Mouse (Mus musculus): ENCODE data around the gene Ctnnbl1.

Gene Ctnnbl1

DNA sequence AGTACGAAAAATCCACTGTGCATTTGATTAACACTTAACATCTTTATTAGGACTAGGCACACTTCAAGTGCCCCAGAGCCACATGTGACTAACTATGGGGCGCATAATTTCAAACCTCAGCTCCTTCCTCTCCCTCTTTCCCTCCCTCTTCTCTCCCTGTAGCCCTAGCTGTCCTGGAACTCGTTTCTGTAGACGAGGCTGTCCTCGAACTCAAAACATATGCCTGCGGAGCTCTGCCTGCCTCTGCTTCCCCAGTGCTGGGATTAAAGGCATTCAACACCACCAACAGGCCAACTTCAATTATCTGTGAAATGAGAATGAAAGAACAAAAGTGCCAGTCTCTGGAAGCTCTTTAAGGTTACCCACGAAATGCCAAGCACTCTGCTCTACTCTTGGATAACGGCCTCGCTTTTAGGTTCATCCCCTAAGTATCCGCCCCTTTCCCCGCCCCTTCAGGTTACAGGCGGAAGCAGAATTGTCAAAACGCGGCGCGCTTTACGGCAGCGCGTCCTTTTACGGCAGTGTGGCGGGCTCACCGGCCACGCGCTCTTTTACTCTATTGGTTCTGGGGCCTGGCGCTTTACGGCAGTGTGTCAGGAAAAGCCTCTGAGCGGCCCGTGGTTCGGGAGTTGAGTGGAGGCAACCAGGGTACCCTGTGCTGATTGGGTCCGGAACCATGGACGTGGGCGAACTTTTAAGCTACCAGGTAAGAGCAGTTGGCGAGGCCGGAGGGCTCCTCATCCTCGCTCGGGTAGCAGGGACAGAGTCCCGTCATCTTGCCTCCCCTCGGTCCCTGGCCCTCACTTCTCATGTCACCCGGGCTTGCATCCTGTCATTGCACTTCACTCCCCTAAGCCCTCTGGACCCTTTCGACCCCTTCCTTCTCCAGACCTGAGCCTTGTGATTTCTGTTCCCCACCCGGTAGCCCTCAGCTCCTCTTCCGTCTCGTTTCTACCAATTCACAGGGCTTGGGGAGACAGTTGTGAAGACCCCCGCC, at the start of gene Ctnnbl1:
Gene Ctnnbl1, plus strand, starts transcription at position 548 of the 997 bp plus-strand sequence.
- DNase-seq, result peak; percentile 99

DNA sequence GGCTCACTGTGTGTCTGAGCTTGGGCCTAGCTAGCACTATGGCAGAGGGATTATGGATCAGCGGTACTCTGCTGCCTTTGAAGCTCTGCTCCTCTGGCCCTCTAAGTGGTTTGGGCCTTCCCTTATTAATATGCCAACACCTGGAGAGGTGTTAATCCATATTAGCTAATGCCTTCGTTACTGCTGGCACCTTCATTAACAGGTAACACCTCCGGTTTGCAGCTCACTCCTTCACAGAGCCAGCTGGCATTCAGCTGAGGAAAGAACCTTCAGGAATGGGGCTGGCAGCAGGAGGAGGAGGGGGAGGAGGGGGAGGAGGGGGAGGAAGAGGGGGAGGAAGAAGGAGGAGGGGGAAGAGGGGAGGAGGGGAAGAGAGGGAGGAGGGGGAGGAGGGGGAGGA, 49.7 kb upstream of the Ctnnbl1 start:
- no peak for DNase-seq

DNA sequence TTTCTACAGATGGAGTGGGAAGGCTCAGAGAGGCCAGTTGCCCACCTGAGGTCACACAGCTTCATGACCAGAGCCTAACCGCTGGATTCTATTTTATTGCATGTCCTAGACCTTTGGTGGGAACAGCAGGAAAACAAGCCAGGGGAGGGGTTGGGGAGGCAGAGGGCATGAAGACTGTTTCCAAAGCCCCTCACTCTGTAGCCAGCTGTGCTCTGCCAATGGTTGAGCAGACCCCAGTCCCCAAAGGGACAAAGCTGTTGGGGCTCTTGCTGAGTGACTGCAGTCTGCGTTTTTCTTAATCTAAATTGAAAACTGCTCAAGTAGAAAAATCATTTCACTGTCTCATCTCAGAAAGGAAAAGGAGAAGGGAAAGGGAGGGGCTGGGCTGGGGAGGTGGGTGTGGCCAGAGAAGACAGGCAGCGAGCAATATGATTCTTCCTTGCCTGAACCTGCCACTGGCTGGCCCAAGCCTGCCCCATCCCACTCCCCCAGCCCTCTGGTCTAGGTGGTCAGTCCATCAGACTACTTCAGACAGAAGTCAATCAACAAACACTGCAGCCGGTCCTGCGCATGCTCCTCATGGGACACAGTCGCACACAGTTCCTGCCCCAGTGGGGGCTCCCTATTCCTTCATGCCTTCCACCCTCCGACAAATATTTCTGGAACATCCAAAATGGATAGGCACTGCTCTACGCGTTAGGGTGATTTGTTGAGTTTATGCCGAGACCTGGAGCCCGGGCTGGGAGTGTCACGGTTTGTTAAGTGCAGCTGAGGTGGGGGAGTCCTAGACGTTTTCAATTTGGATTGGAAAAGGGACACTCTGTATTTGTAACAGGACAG, 45.7 kb upstream of the Ctnnbl1 start:
- DNase-seq, result no peak

DNA sequence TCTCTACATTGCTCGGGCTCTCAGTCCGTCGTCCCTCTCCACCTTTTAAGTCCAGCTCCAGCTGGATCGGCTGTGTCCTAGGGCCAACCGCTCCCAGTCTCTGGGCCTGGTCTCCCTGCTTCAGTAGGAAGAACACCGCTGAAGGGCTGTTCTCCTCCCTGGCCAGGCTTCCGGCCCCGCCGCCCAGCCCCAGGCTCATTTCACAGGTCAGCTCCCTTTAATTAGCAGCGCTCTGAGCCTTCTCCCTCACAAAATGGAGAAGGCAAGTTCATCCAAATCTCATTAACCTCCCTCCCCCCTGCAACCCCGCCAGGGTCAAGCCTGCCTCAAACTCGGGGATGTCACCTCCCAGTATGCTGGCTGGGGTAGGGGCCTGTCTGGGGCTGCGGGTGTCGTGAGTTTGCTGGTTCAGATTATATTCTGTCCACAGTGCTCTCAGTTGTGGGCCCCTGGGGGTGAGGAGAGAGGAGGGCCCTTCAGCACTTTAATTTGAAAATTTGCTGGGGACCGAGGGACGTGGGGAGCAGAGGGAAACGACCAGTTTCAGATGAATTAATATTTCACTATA, 44.8 kb upstream of the Ctnnbl1 start:
- no peak for DNase-seq

DNA sequence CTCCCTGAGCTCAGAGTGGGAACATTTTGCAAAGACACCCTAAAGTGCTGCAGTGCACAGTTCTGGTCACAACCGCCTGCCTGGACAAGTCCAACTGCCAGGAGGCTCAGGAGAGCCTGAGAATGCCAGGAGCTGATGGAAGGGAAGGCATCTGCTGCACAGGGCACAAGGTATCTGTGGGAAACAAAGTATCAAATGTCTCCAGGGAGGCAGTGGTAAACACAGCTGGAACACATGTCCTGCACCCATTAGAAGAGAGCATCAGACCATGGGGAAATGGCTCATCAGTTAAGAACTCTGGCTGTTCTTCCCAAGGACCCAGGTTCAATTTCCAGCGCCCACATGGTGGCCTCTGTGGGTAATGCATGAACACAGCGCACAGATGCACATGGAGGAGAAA, 43.6 kb upstream of the Ctnnbl1 start:
- no peak for DNase-seq

DNA sequence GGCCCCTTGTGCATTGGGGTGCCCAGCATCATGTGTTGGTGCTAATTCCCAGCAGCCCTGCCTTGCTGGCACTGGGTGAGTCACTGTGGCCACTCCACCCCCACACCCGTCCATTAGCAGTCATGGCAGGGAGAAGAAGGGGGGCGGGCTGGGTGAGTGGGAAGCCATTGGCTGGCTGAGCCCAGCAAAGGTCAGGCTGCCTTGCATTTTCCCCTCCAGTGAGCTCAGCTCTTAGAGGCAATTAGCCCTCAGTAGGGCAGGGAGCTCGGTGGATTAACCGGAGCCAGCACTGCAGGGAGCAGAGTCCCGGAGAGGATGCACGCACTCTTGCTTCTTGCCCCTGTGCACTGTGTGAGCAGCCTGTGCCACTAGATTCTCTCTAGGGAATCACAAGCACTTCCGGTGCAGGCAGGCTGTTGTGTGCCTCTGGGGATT, 40.9 kb upstream of the Ctnnbl1 start:
- DNase-seq, result no peak

DNA sequence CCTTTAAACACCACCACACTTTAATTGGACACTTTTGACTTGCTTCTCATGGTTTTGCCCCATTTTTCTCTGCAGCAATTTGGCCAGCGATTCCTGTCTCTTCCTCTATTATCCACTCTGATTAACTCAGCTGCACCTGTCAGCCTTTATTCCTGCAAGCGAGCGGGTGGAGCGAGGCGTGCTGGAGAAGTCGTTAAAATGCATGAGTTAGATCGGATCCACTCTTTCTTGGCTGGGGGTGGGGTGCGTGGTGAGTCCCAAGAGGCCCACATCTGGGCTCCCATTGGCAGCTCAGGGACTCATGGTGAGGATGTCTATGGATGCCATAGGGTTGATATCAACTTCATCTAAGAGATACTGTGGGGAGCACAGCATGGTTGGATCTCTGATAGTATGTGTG, 34.0 kb upstream of the Ctnnbl1 start:
- DNase-seq, result no peak

DNA sequence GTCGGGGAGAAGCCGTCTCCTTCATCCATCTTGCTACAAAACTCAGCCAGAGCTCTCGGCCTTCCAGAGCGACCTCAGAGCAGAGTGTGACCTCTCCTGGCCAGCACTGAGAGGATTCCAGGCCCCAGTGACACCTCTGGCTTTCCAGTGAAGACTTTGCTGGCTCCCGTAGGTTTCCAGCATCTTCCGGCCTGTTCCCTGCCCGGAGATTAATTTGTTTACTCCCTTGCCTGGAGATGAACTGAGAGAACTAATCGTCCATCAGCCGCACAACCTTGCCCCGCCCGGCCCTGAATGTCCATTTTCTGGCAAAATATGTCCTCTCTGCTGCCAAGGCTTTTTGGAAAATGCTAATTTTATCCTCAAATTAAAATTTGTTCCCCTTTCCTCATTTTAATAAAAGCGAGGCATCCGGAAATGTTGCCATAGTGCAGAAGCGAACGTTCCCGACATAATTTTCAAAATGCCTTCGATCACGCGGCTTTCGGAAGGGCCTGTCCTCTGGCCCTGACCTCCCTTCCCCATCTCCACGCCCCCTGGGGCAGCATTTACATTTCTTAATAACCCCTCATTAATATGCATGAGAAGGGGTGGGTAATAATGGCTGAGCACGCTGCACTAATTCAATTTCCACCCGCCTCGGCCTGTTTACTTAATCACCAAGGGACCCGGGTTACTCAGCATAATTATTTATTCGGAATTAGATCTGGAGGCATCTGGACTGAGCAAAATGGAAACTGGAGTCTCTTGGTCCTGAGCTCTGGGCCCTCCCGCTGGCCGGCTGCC, 32.0 kb upstream of the Ctnnbl1 start:
- peak; percentile 37 for DNase-seq

DNA sequence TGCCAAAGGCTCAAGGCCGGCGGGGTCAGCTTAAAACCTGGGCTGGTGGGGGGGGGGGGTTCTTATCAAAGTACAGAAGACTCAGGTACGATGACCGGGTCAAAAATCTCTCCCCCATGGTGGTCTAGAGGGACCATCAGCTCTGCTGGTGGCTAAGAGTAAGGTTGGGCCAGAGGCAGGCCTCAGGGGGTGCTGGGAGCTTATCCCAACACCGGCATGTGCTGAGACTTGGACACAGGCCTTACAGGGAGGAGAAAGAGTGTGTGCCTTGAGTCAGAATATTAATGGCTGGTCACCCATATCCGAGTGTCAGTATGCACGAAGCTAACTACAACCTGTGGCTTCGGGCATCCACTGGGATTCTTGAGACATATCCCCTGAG, 31.4 kb upstream of the Ctnnbl1 start:
- DNase-seq, result no peak

DNA sequence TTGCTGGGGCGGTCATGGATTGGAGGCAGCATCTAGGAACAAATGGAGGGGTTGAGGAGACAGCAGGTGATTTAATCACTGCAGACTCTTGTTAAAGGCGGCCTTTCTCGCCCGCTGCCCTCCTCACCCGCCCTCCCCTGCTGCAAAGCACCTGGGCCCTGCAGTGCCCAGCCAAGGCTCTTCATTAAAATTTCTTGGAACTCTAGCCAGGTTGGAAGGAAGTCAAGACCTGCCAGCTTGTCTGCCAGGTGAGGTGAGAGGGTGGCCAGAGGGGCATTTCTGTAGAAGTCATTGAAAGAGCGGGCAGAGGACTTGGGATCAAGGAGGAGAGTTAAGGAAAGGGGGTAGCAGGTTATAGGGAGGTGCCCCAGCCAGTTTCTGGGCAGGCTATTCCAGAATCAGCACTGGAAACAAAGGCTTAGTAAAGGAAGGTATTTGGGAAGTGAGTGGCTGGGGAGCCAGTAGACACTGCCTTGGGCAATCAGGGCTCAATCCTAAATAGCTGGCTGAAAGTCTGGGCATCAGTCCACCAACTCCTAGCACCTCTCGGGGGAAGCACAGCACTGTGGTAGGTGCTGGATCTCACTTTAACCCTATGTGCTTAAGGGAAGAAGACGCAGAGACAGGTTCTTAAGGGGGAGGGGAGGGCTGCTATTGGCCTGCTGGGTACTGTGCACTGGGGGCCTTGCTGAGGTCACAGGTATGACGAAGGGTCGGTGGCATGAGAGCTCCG, 29.8 kb upstream of the Ctnnbl1 start:
- DNase-seq, result no peak

DNA sequence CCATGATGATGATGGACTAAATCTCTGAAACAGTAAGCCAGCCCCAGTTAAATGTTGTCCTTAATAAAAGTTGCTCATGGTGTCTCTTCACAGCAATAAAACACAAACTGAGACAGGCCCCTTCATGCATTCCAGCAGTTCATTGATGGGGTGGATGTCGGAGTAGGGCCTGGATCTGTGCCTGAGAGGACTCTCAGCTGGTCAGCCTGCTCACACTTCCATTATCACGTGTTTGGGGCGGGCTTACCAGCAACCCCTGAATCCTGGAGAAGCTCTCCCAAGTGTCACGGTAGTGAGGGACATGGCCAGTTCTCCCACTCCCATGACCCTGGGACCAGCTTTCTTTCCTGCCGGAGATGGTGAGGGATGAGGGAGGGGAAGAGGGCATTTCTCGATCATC, 24.5 kb upstream of the Ctnnbl1 start:
- DNase-seq, result peak; percentile 24

DNA sequence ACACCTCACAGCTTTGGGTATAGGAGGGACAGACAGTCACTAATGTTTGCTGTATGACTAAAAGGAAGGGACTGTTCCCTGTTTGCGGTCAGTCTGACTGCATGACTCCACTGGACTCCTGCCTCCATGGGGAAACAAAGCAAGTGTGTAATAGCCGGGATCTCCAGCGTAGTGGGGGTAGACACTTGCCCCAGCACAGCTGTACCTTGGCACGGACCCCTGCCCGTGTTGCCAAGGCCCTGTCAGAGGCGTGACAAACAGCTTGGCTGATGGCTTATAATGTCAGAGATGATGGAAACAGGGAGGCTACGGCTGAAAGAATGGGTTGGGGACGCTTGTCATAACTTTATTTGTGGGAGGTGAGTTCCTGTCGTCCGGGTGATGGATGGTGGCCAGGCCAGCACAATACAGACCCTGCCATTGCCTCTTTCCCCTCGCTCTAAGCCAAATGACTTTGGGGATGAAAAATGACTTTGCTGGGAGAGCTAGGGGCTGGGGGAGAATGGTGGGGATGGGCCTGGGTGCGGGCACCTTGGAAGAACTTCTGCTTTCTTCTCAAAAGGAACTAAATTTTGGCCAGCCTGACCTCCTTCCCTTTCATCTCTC, 21.5 kb upstream of the Ctnnbl1 start:
- DNase-seq, result peak; percentile 77

DNA sequence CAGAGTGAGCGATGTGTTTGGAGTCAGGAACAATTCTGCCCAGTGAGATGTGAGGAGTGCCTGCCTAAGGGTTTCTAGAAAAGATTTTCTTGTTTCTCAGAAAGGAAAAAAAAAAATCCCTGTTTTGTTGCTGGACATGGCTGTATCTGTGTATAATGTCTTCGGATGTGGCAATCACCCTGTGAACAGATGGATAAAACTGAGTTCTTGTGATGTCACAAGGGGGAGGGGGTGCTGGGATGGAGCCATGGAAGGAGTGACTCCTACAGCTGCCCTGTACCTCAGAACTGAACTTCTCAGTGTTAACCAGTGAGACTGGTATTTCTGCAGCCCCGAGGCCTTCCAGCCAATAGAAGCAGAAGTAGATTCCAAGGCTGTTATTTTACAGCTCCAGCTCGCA, 18.8 kb upstream of the Ctnnbl1 start:
- DNase-seq, result no peak

DNA sequence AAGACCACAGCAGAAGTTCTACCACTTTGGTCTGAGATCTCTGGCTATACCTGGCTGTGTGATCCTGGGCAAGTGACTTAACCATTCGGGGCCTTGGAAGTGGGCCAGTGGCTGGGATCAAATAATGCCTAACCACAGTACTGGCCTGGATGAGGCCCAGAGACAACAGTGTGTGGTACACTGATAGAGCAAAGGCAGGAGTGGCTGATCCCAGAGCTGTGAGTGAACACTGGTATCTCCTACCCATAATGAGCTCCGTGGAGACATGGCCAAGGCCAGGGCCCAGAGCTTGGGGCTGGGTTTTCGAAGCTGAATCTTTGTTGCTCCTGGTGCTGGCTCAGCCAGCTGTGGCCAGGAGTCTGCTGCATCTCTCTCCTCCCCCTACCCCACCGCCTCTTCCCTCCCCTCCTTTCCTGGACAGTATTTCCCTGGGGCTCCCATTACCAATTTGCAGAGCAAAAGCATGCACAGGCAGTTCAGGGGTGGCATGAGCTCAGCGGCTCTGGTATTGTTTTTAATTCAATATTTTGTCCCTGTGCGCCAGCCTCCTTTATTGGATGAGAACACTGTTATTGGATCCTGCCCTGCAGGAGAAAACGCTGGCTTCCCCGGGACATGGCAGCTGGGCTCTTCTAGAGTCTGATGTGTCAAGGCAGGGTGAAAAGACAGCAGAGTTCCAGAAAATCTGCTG, 13.2 kb upstream of the Ctnnbl1 start:
- no peak for DNase-seq

DNA sequence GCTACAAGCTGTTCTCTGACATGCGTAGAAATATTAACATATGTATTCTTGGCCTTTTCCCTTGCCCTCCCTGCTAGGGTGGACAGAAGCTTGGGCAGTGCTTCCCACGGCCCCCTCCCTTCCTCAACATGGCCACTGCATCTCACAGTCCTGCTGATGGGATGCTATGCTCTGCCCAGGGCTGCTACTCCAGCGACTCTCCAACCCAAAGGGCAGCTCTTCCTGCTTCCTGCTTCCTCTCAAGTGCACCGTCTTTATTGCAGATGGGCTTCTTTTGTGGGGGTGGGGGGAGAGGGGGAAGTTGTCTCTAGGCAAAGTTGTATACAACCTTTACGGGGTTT, 12.7 kb upstream of the Ctnnbl1 start:
- DNase-seq, result no peak

DNA sequence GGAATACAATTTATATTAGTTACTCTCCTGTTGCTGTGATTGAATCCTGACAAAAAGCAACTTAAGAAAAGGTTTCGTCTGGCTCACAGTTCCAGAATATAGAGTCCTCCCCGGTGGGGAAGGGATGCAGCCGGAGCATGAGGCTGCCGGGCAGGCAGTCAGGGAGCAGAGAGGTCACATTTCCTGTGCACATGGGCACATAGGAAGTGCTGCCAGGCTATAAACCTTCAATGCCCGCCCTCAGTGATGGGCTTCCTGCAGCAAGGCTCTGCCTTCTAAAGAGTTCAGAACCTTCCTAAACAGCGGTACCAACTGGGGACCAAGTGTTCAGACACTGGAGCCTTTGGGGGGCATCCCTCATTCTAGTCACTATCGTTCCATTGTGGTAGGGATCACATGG, 7.4 kb downstream of the Ctnnbl1 start:
- DNase-seq, result peak; percentile 10

DNA sequence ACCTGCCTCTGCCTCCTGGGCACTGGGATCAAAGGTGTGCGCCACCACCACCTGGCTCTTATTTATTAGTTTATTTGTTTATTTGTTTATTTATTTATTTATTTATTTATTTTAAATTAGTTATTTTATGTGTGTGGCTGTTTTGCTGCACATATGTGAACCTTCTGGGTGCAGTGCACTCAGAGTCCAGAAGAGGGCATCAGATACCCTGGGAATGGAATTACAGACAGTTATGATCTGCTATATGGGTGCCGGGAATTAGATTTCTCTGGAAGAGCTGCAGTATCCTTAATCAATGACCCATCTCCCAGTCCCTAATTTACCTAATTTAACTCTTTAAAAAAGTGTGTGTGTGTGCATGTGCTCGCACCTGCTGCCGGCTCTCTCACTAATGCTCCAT, 8.5 kb downstream of the Ctnnbl1 start:
- DNase-seq, result no peak

DNA sequence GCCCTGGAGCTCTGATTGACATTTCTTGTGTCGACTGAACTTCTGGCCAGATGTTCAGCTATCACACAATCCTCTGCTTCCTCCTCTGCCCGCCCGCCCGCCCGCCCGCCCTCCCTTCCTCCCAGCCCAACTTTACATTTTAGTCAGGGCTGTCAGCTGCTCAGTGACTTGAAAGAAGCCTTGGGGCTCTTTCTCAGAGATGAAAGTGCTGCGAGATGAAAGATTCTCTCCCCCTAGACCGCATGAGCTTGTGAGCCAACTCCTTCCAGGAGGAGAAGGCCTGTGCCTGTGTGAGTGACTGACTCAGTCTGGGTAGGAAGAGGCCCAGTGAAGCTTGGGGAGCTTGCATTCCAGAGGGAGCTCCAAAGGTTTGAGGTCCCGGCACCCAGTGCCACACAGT, 9.4 kb downstream of the Ctnnbl1 start:
- DNase-seq, result no peak

DNA sequence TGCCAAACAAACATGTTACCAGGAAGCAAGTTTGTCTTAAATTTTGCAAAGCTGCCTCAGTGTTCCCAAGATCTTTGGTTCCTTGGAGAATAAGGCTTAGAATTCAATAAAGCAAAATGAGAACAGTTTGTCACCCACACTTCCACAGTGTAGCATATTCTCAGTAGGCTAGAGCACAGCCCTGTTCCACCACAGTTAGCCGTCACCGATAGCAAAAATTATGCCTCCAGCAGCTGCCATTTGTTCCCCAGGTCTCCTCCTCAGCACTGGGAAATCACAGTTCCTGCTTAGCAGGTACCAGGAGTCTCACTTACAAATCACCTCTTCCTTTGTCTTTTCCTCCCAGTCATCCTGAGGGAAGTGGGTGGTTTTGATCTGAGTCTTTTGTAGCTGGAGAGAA, 10.8 kb downstream of the Ctnnbl1 start:
- no peak for DNase-seq

DNA sequence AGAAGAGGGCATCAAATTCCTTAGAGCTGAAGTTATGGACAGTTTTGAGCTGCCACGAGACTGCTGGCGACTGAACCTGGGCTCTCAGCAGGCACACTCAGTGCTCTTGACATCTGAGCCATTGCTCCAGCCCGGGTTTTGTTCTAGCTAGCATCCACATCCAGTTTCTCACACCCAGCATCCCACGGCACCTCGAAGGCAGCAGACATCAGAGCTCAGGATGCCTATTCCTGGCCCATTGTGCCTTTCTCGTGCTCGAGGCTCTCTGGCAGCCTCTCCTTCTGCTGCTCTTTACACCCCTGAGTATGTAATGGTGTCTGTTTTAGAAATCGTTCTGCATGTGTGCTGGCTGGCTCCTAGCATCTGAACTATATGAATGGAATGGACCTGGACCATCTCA, 13.3 kb downstream of the Ctnnbl1 start:
- no peak for DNase-seq
